Mouse (Mus musculus) forebrain, embryonic 11.5 days (tissue): ENCODE measurements around the gene Psg27. TPM values are rescaled to one million over a fixed set of nuclear protein-coding genes. Genes with fewer than 3 reads are reported as not detected.
"Not testable (repeated sequence)": the region's sequence is repeated elsewhere in the genome, so short reads cannot be mapped to it uniquely, and the experiment has no call there.

Source experiments
- ATAC-seq: fragments of 200-750 bp; cut with Nextera tagmentation; replicated peaks from 2 replicates; pipeline ENCODE4 v1.8.0; 2017; ENCODE audit warnings: moderate TSS enrichment; ENCODE audit not compliant: low FRiP score
- DNase-seq: peaks from one replicate; pipeline ENCODE4 v3.0.0-alpha.2; 2017; ENCODE audit warnings: low spot score
- H3K27ac ChIP-seq: fragments of 300-500 bp; sonication (generic); 2 replicates; pipeline ENCODE4 v1.5.1; 2014; ENCODE audit warnings: low read depth, low read length
- H3K27me3 ChIP-seq: fragments of 300-500 bp; sonication (generic); 2 replicates; pipeline ENCODE4 v1.6.1; 2014; ENCODE audit warnings: mild to moderate bottlenecking, low read length, mixed read lengths; ENCODE audit not compliant: control insufficient read depth, insufficient read depth
- H3K36me3 ChIP-seq: fragments of 300-500 bp; sonication (generic); 2 replicates; pipeline ENCODE4 v1.6.1; 2014; ENCODE audit warnings: mild to moderate bottlenecking, low read length, moderate library complexity, mixed read lengths; ENCODE audit not compliant: control insufficient read depth, insufficient read depth
- H3K4me1 ChIP-seq: fragments of 300-500 bp; sonication (generic); replicated peaks from 2 replicates; pipeline ENCODE4 v1.6.1; 2014; ENCODE audit warnings: low read length, mixed read lengths; ENCODE audit not compliant: control insufficient read depth, insufficient read depth
- H3K4me2 ChIP-seq: fragments of 300-500 bp; sonication (generic); 2 replicates; pipeline ENCODE4 v1.6.1; 2014; ENCODE audit warnings: low read depth, mild to moderate bottlenecking, low read length, moderate library complexity, mixed read lengths; ENCODE audit not compliant: severe bottlenecking
- H3K4me3 ChIP-seq: fragments of 300-500 bp; sonication (generic); 2 replicates; pipeline ENCODE4 v1.5.1; 2014; ENCODE audit warnings: low read depth, low read length
- H3K9ac ChIP-seq: fragments of 300-500 bp; sonication (generic); 2 replicates; pipeline ENCODE4 v1.6.1; 2014; ENCODE audit warnings: low read length
- H3K9me3 ChIP-seq: fragments of 300-500 bp; sonication (generic); 2 replicates; pipeline ENCODE4 v1.6.1; 2016; ENCODE audit warnings: low read length, mixed read lengths; ENCODE audit not compliant: control insufficient read depth
- WGBS: fragments of 180-500 bp; shearing (Covaris S2); extraction: QIAGEN DNeasy Blood & Tissue Kit; methylation state at CpG from one replicate; pipeline ENCODE4 v1.1.7; 2014; 5-methylcytosine and 5-hydroxymethylcytosine counted together
- polyA plus RNA-seq: library from polyadenylated mRNA; unstranded; fragments of >200 nt; fragmentation: Nextera tagmentation; extraction: Ambion mirVana; gene quantifications from 2 replicates; pipeline ENCODE4 v1.2.1, GENCODE M21; 2014

The Psg27 gene
- polyA plus RNA-seq, result not detected in 2 replicates

GRCm38 (mm10) chr7:18567205-18567604 is at the start of gene Psg27:
TSS of gene Psg27 (minus strand) at chr7:18567305.
- no peaks in the 10 kb centered on the region for H3K27me3 ChIP-seq
- no peak within 1 kb of the TSS for H3K4me3 ChIP-seq
- DNase-seq (no peak), ATAC-seq (no peak)
- no peaks in the 10 kb centered on the region for H3K36me3 ChIP-seq
- no peaks in the 10 kb centered on the region for H3K9me3 ChIP-seq
- no peak within 1 kb of the TSS for H3K4me2 ChIP-seq
- no peak within 1 kb of the TSS for H3K9ac ChIP-seq
- H3K4me1 ChIP-seq, result no peaks in the 10 kb centered on the region
- 85% methylated on average over 3 of the region's 3 CpGs for WGBS
- H3K27ac ChIP-seq, result no peak within 1 kb of the TSS

GRCm38 (mm10) chr7:18616401-18616800 is 49.3 kb upstream of the Psg27 start, which contains the start of gene Psg23:
TSS of gene Psg23 (minus strand) at chr7:18616501.
- H3K4me1 ChIP-seq, H3K4me3 ChIP-seq, H3K36me3 ChIP-seq, H3K27ac ChIP-seq, H3K4me2 ChIP-seq, H3K27me3 ChIP-seq, H3K9me3 ChIP-seq, ATAC-seq, H3K9ac ChIP-seq, DNase-seq: not testable (repeated sequence)
- 54% methylated on average over 1 of the region's 2 CpGs for WGBS

- no peaks in the 10 kb centered on the region for H3K4me1 ChIP-seq
- ATAC-seq, result no peak
- H3K27me3 ChIP-seq, result no peaks in the 10 kb centered on the region
- H3K36me3 ChIP-seq, result no peaks in the 10 kb centered on the region
- H3K9ac ChIP-seq, result no peak overlapping the region
- H3K27ac ChIP-seq, result no peak overlapping the region
- no peak for DNase-seq
- H3K4me2 ChIP-seq, result no peak overlapping the region
- H3K4me3 ChIP-seq, result no peak overlapping the region
- H3K9me3 ChIP-seq, result no peaks in the 10 kb centered on the region
These were observed 7.3 kb downstream of the Psg27 start for GRCm38 (mm10) chr7:18559850-18560249.

- not testable (repeated sequence) for DNase-seq, H3K4me3 ChIP-seq, H3K27me3 ChIP-seq, H3K9ac ChIP-seq, H3K4me2 ChIP-seq, H3K9me3 ChIP-seq, H3K27ac ChIP-seq, ATAC-seq, H3K4me1 ChIP-seq, H3K36me3 ChIP-seq
- WGBS, result 79% methylated on average over 3 of the region's 3 CpGs
These were observed 11.4 kb downstream of the Psg27 start for GRCm38 (mm10) chr7:18555751-18556150.

GRCm38 (mm10) chr7:18533420-18533819 is 33.7 kb downstream of the Psg27 start:
- no peak for DNase-seq

GRCm38 (mm10) chr7:18532169-18532568 is 34.9 kb downstream of the Psg27 start, which contains the start of gene Psg25:
TSS of gene Psg25 (minus strand) at chr7:18532269.
- no peaks in the 10 kb centered on the region for H3K4me1 ChIP-seq
- no peak within 1 kb of the TSS for H3K27ac ChIP-seq
- H3K4me3 ChIP-seq, result no peak within 1 kb of the TSS
- ATAC-seq (no peak), DNase-seq (no peak)
- H3K4me2 ChIP-seq, result no peak within 1 kb of the TSS
- no peak within 1 kb of the TSS for H3K9ac ChIP-seq
- H3K27me3 ChIP-seq, result no peaks in the 10 kb centered on the region
- 84% methylated on average over 1 of the region's 1 CpGs for WGBS
- H3K9me3 ChIP-seq, result no peaks in the 10 kb centered on the region
- no peaks in the 10 kb centered on the region for H3K36me3 ChIP-seq

More at GRCm38 (mm10) chr7:18533420-18533819, 33.7 kb downstream of the Psg27 start:
- no peak for ATAC-seq
- no peaks in the 10 kb centered on the region for H3K36me3 ChIP-seq
- no peaks in the 10 kb centered on the region for H3K27me3 ChIP-seq
- H3K9me3 ChIP-seq, result no peaks in the 10 kb centered on the region
- H3K4me2 ChIP-seq, result no peak overlapping the region
- no peak overlapping the region for H3K27ac ChIP-seq
- WGBS, result 44% methylated on average over 3 of the region's 3 CpGs
- H3K4me3 ChIP-seq, result no peak overlapping the region
- H3K9ac ChIP-seq, result no peak overlapping the region
- no peaks in the 10 kb centered on the region for H3K4me1 ChIP-seq

GRCm38 (mm10) chr7:18524668-18525067 is 42.4 kb downstream of the Psg27 start:
- no peak overlapping the region for H3K27ac ChIP-seq
- H3K4me1 ChIP-seq, result no peaks in the 10 kb centered on the region
- ATAC-seq (no peak), DNase-seq (no peak)
- WGBS, result 94% methylated on average over 8 of the region's 8 CpGs
- H3K4me2 ChIP-seq, result no peak overlapping the region
- no peaks in the 10 kb centered on the region for H3K9me3 ChIP-seq
- no peaks in the 10 kb centered on the region for H3K27me3 ChIP-seq
- H3K4me3 ChIP-seq, result no peak overlapping the region
- H3K9ac ChIP-seq, result no peak overlapping the region
- no peaks in the 10 kb centered on the region for H3K36me3 ChIP-seq

- H3K4me3 ChIP-seq, ATAC-seq, H3K27ac ChIP-seq, H3K4me1 ChIP-seq, H3K27me3 ChIP-seq, H3K9ac ChIP-seq, DNase-seq, H3K36me3 ChIP-seq, H3K4me2 ChIP-seq, H3K9me3 ChIP-seq: not testable (repeated sequence)
These were observed 54.3 kb downstream of the Psg27 start for GRCm38 (mm10) chr7:18512848-18513247.

- WGBS, result 54% methylated on average over 2 of the region's 2 CpGs
- not testable (repeated sequence) for ATAC-seq, H3K4me1 ChIP-seq, H3K36me3 ChIP-seq, H3K27me3 ChIP-seq, H3K9ac ChIP-seq, DNase-seq, H3K27ac ChIP-seq, H3K4me3 ChIP-seq, H3K4me2 ChIP-seq, H3K9me3 ChIP-seq
These were observed 54.7 kb downstream of the Psg27 start for GRCm38 (mm10) chr7:18512417-18512816.
